Mouse (Mus musculus): ENCODE measurements around the gene Gps2. TPM values are rescaled to one million over a fixed set of nuclear protein-coding genes. Genes with fewer than 3 reads are reported as not detected.

The Gps2 gene
- total and polyA plus RNA-seq, 3 experiments: 78.0 to 113 TPM; not detected in 1

GRCm38 (mm10) chr11:69919661-69920265 lies 6.1 kb downstream of the Gps2 start (continued):
- no peak for TF ChIP-seq BHLHE40 (IDR thresholded peaks at IDR 0.05; ENCODE audit: borderline replicate concordance, low read depth, low read length)
- no peak for TF ChIP-seq UBTF (IDR thresholded peaks at IDR 0.05; ENCODE audit: borderline replicate concordance, insufficient read depth, low read depth, low read length)
- peak in 1 of 2 experiments; percentile 75; a peak in 2 of 4 replicates for TF ChIP-seq EP300 (IDR thresholded peaks at IDR 0.05; ENCODE audit: low read depth in 1 of 2, low read length in 2 of 2)

- Histone ChIP-seq H3K4me3 (ENCODE audit: control insufficient read depth in 1 of 2, insufficient read depth in 1 of 2, low read depth in 2 of 2, low read length in 2 of 2) (peak overlapping the region; percentile 73 to 96), H3K9me3 (replicated peaks; ENCODE audit: insufficient read depth, low read length) (no peaks in the 10 kb centered on the region), H3K4me1 (ENCODE audit: control insufficient read depth in 1 of 2, insufficient read depth in 2 of 2, low read length in 2 of 2) (peaks cover 13 to 43% of the 10 kb centered on the region in 2 experiments), H3K27me3 (ENCODE audit: control insufficient read depth in 1 of 2, insufficient read depth in 2 of 2, low read length in 2 of 2) (no peaks in the 10 kb centered on the region), H3K79me2 (ENCODE audit: control insufficient read depth, insufficient read depth, low read length, poor library complexity) (peaks cover 48% of the 10 kb centered on the region), H3K27ac (ENCODE audit: control insufficient read depth, low read depth, low read length) (peak overlapping the region; percentile 80), H3K9ac (ENCODE audit: control insufficient read depth, low read depth, low read length, poor library complexity, severe bottlenecking) (peak overlapping the region; percentile 83), H3K36me3 (ENCODE audit: control insufficient read depth in 1 of 2, insufficient read depth in 2 of 2, low read length in 2 of 2) (peaks cover 22 to 54% of the 10 kb centered on the region in 2 experiments)
- peak; percentile 56 for DNase-seq (ENCODE audit: low read depth, low spot score)
- TF ChIP-seq CHD2 (IDR thresholded peaks at IDR 0.05; ENCODE audit: low read length): peak; percentile 48; the same call in 1 of the 2 replicates
- TF ChIP-seq BHLHE40 (IDR thresholded peaks at IDR 0.05; ENCODE audit: borderline replicate concordance, low read depth, low read length): peak; percentile 61
- no peak for TF ChIP-seq ZC3H11A (IDR thresholded peaks at IDR 0.05; ENCODE audit: low read depth, low read length)
- TF ChIP-seq TAL1 (IDR thresholded peaks at IDR 0.05; ENCODE audit: low read length): no peak
- TF ChIP-seq MAFK (IDR thresholded peaks at IDR 0.05; ENCODE audit: borderline replicate concordance, low read depth, low read length): no peak
- TF ChIP-seq CHD1 (IDR thresholded peaks at IDR 0.05; ENCODE audit: low read depth, low read length): no peak
- TF ChIP-seq ETS1 (IDR thresholded peaks at IDR 0.05; ENCODE audit: low read depth, low read length): no peak; the same call in 1 of the 2 replicates
- no peak for TF ChIP-seq ELF1 (IDR thresholded peaks at IDR 0.05; ENCODE audit: low read depth, low read length)
- no peak for TF ChIP-seq MAZ (IDR thresholded peaks at IDR 0.05; ENCODE audit: low read depth, low read length)
- TF ChIP-seq RAD21 (IDR thresholded peaks at IDR 0.05; ENCODE audit: low read depth, low read length): no peak
- no peak for TF ChIP-seq SIN3A (IDR thresholded peaks at IDR 0.05; ENCODE audit: low read length)
- TF ChIP-seq ZKSCAN1 (IDR thresholded peaks at IDR 0.05; ENCODE audit: low read depth, low read length): no peak
- TF ChIP-seq NELFE (IDR thresholded peaks at IDR 0.05; ENCODE audit: low read depth, low read length): no peak
- TF ChIP-seq MEF2A (IDR thresholded peaks at IDR 0.05; ENCODE audit: extremely low read depth, insufficient replicate concordance, low read depth, low read length, poor library complexity, severe bottlenecking): no peak
- TF ChIP-seq E2F4 (IDR thresholded peaks at IDR 0.05; ENCODE audit: borderline replicate concordance, low read depth, low read length): no peak
- no peak for TF ChIP-seq ZNF384 (IDR thresholded peaks at IDR 0.05; ENCODE audit: low read depth, low read length)
- peak; percentile 87 for TF ChIP-seq MAX (IDR thresholded peaks at IDR 0.05; ENCODE audit: low read length)
- no peak for TF ChIP-seq GATA1 (IDR thresholded peaks at IDR 0.05; ENCODE audit: low read depth, low read length)
- TF ChIP-seq CTCF (IDR thresholded peaks at IDR 0.05 in 2 of 3, conservative IDR thresholded peaks at IDR 0.05 in 1 of 3; ENCODE audit: control insufficient read depth in 1 of 3, insufficient read depth in 1 of 3, low read depth in 2 of 3, low read length in 3 of 3, poor library complexity in 1 of 3, severe bottlenecking in 1 of 3): no peak
- TF ChIP-seq POLR2AphosphoS5 (IDR thresholded peaks at IDR 0.05; ENCODE audit: borderline replicate concordance, low read depth, low read length): peak; percentile 9; the same call in 1 of the 2 replicates
- no peak for TF ChIP-seq NRF1 (IDR thresholded peaks at IDR 0.05; ENCODE audit: insufficient read depth, low read depth, low read length, poor library complexity, severe bottlenecking)
- TF ChIP-seq SMC3 (IDR thresholded peaks at IDR 0.05; ENCODE audit: low read depth, low read length): peak; percentile 9; the same call in 1 of the 2 replicates
- no peak for TF ChIP-seq USF2 (IDR thresholded peaks at IDR 0.05; ENCODE audit: borderline replicate concordance in 1 of 2, insufficient read depth in 1 of 2, low read depth in 1 of 2, low read length in 2 of 2)
- TF ChIP-seq TCF12 (IDR thresholded peaks at IDR 0.05; ENCODE audit: low read depth, low read length): no peak
- TF ChIP-seq ZMIZ1 (IDR thresholded peaks at IDR 0.05; ENCODE audit: low read depth, low read length): no peak; the same call in 1 of the 2 replicates
- no peak for TF ChIP-seq HCFC1 (IDR thresholded peaks at IDR 0.05; ENCODE audit: low read depth, low read length)
- no peak for TF ChIP-seq KAT2A (conservative IDR thresholded peaks at IDR 0.05; ENCODE audit: low read depth, low read length)
- TF ChIP-seq JUND (IDR thresholded peaks at IDR 0.05; ENCODE audit: low read depth, low read length): no peak
- TF ChIP-seq TBP (IDR thresholded peaks at IDR 0.05; ENCODE audit: low read depth, low read length): no peak
- TF ChIP-seq EP300 (IDR thresholded peaks at IDR 0.05; ENCODE audit: low read depth in 1 of 2, low read length in 2 of 2): peak in 1 of 2 experiments; percentile 5; a peak in 1 of 4 replicates
- TF ChIP-seq POLR2A (IDR thresholded peaks at IDR 0.05; ENCODE audit: control insufficient read depth in 1 of 2, insufficient read depth in 1 of 2, low read depth in 1 of 2, low read length in 2 of 2, poor library complexity in 1 of 2): no peak
These were observed 6.8 kb downstream of the Gps2 start for GRCm38 (mm10) chr11:69920266-69921031.

Data from MEL (cell line).